Mouse (Mus musculus) cerebellum, postnatal 4 days (tissue): ENCODE measurements at regions not wholly inside any gene's neighbourhood (a gene's known extent, or its start where the extent isn't known, plus 50 kb on each side); places are given as distances from the start of the nearest gene placed in this dataset.

Experiments used
- DNase-seq, 2 experiments: peaks; one replicate each; pipeline ENCODE4 v3.0.0; 2022; ENCODE audit warnings: low spot score in 2 of 2, mixed read lengths in 1 of 2

DNA sequence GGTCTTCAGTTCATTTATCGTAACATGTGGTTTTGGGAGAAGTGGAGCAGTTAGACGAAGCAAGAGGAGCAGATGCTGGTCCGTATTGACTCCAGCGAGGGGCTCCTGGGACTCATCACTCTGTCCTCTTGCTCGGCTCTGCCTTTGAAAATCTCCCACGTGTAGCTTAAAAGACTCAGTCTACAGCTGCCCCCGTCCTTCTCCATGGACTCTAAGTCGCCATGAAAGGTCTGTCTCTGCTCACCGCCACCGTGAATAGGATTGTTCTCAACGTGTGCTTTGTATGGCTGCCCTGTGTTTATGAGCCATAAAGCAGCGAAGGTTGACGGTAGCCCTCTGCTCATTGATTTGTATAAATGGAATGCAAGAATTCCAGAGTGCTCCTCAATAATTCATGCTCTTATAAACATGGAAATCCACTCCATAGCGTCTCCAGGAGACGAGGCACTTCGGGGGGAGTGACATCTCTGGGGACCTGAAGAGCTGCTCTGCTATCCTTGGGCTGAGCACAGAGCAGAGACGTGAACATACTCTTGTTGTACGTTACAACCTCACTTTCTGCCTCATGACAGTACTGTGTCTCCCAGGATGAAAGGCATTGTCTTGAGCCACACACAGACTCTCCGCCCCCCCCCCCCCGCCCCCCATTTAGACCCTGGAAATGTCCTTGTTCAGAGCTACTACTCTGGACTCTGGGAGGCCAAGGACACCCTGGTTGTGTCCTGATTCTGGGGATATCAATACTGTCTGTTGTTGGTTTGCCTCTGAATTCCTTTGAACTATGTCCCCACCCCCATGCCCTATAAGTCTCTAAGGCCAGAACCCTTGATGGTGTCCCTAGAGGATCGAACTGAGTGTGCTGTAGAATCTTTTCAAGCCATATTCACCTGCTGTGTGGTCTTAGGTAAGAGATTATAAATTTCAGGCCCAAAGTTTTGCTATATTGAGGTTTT lies 90.8 kb upstream of the Hdac4 start:
- no peak for DNase-seq

DNA sequence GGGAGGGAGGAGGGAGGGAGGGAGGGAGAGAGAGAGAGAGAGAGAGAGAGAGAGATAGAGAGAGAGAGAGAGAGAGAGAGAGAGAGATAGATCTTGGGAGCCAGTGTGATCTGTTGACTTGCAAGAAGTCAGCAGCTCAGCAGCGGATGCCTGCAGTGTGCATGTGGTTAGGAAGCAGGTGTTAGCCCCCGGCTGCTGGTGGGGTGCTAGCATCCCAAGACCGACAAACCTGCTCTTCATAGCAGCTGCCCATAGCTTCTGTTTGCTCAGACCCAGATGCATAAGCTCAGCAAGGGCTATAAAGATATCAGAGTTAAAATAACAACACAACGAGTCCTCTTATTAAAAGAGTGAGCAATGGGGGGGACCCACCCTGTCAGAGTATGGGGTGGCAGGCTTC lies 88.7 kb upstream of the Hdac4 start:
- DNase-seq, result no peak

DNA sequence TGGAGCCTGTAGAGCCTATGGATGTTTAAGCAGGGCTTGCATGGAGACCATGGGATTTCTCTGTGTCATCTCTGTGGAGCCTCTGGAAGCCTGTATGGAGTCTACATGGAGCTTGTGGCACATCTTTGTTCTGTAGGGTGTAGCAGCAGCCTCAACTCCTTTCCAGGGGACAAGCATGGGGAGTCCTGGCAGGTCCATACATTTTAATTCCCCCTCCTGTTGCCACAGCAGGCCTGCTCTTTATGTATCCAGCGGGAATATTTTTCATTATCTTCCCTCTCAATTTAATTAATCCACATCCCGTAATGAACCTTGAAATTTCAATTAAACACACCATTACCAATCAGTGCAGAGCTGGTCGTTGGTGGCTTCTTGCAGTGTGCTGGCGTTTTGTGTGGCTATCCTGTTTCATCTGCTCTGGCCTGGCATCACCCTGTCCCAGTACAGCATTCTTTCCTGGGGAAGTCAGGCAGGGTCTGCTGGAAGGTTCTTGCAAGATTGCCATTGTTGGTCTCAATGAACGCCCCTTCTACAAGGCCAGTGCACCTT lies 81.8 kb upstream of the Hdac4 start:
- no peak for DNase-seq

DNA sequence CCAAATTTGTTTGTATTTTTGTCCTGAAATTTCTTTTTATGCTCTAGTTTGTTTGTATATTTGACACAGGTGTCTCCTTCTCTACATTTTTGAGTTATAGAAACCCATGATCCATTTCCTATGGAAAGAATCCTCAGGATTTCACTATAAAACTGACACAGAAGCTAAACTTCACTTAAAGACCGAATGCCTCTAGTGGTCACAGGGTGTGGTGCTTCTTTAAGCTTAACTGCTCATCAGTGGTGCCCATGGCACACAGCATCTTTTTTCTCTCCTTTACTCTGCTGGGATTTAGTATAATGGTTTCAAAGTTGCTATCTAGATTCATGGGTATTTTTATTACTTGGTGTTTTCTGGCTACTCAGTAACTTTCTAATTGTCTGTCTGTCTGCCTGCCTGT lies 79.9 kb upstream of the Hdac4 start:
- no peak for DNase-seq

DNA sequence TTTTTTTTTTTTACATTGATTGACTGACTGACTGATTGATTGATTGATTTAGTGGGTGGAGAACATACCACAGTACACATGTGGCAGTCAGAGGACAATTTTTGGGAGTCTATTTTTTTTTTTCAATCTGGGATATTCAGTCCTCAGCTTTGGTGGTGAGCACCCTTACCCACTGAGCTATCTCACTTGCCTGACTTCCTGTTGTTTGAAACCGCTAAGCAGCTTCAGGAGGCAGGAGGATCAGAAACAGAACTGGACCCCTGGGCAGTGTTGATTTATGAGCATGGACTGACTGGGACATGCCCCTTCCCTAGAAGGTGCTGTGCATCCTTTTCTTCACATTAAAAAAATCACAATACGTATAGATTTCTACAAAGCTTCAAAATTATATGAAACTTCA lies 78.3 kb upstream of the Hdac4 start:
- no peak for DNase-seq

DNA sequence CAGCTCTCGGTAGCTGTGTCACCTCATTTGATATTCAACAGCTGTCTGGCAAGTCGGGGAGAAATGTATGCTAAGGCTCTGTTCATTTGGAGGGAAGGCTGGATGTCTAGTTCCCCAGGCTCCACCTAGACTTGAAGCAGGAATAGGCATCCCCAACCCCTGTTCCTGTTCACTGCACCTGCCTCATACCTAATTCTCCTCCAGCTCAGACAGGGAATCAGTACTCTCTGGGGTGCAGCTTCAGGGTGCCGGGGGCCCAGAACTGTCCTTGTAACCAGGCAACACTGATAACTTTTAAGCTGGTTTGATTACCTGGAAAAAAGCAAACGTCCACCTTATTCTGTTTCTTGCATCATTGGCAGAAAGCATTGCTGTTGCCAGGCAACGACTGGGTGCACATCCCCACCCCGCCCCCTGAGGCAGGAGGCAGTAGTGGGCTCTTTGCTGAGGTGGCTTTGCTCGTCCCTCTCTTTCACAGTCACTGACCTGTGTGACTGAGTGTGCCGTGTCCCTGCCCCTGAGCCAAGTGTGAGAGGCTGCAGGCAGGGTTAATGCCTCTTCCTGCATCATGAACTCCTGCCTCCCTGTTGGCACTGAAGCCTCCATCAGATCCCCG lies 76.3 kb upstream of the Hdac4 start:
- no peak for DNase-seq

DNA sequence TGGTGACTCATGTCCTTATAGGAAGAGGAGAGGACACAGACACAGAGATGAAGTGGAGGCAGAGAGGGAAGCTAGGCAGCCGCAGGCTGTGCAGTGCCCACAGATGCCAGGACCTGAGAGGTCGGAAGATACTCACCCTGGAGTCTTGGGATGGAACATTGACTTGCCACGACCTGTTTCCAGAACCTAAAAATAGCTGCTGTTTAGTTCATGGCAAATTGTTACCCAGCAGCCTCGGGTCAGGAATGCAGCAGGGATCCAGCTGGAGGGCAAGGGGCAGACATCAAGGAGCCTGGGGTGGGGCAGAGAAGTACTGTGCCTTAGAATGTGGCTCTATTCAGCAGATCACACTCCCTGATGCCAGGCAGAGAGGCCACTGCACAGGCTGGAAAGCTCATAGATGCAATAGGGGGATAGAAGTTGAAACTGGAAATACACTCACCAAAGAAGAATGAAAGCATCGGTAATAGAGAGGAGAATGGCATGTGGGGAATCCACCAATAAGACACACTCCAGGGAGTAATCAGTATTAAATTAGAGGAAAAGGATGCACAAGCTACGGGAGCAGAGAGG lies 75.1 kb upstream of the Hdac4 start:
- no peak for DNase-seq

DNA sequence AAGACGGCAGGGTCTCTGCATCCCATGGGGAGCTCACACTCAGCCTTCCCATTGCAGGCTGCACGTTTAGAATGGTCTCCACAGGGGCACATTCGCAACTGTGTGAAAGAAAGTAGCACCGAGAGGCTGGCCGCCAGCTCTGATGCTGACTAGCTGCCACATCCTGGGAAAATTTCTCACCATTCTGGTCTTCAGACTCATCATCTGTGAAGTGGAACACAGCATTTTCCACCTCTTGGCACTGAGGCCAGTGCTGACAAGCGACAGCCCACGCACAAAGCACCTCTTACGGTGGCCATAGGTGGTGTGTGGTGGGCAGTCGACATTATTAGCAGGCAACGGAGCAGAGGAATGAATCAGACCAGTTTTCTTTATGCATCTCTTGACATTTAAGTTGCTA lies 74.0 kb upstream of the Hdac4 start:
- no peak for DNase-seq

DNA sequence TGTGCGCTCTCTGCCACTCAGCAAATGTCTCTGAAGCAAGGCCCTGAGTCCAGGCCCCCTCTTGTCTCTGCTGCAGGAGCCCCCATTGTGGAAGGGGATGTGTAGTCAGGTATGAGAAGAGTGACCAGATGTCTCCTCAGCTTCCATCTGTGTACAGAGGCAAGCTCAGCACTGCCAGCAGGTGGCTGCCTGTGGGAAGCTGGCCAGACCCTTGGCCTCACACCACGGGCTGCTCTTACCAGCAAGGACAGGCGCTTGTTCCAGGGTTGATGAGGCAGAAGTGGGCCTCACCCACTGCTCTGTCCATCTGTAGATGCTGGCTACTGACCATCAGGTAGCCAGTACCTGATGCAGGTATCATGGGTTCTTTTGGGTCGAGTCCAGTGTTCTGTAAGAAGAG lies 69.4 kb upstream of the Hdac4 start:
- peak in 1 of 2 experiments; percentile 51 for DNase-seq

DNA sequence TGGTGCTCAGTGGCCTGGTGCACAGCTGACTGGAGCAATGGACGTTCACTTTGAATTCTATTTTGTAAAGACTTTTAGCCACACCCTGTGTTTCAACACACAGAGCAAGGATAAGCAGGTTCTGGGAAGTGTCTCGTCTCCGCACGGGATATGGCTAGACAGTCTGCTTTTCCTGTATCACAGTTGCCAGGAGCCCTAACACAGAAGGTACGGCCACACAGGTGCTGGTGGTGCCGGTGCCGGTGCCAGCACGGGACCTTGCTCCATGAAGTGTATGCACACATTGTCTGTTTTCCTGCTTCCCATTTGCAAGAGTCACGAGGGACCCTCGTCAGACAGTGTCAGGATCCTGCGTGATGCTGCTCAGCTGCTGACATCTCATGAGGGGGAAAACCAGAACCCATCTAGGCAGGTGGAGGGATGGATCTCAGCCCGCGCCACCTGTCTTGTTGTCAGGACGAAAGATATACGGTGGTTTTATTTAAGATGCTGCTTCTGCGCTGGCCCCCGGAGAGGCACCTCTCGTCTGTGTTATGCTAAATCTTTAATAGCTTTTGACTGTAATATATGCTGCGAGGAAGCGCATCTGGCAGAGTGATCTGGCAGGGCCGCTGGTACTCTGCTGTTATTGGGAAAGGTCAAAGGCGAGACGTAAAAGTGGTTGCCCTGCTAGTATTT lies 64.4 kb upstream of the Hdac4 start:
- DNase-seq, result no peak

DNA sequence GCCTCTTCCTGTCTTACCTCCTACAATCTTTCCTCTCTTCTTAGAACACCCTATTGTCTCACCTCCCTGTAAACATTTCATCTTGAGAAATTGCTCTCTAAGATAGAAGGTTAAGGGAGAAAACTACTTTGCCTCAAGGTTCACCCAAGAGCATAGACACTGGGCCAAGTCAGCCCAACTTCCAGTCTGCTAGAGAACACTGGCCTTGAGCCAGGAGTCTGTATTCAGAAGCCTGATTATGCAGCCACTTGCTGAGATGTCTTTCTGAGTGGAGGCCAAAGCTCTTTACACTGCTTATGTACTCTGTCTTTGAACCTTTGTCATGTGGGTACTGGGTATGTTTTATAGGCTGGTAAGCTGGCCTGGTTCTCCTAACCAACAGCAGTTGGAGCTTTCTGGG lies 62.5 kb upstream of the Hdac4 start:
- peak in 1 of 2 experiments; percentile 38 for DNase-seq

DNA sequence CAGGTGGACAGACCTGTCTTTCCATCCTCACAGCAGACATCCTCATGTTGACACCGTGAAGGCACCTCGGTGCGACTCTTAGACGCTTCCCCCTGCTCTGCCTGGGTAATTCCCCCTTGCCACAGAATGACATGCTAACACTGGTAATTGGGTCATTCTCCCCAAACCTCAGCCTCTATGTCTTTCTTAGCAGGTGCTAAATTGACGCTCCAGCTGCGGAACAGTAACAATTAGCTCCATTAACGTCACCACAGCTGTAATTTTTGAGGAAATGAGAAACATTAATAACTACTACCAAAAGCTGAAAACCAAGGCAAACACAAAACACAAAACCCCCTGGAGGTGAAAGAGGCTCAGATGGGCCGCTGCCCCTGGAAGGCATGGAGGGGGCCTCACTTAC lies 57.6 kb upstream of the Hdac4 start:
- DNase-seq, result no peak

DNA sequence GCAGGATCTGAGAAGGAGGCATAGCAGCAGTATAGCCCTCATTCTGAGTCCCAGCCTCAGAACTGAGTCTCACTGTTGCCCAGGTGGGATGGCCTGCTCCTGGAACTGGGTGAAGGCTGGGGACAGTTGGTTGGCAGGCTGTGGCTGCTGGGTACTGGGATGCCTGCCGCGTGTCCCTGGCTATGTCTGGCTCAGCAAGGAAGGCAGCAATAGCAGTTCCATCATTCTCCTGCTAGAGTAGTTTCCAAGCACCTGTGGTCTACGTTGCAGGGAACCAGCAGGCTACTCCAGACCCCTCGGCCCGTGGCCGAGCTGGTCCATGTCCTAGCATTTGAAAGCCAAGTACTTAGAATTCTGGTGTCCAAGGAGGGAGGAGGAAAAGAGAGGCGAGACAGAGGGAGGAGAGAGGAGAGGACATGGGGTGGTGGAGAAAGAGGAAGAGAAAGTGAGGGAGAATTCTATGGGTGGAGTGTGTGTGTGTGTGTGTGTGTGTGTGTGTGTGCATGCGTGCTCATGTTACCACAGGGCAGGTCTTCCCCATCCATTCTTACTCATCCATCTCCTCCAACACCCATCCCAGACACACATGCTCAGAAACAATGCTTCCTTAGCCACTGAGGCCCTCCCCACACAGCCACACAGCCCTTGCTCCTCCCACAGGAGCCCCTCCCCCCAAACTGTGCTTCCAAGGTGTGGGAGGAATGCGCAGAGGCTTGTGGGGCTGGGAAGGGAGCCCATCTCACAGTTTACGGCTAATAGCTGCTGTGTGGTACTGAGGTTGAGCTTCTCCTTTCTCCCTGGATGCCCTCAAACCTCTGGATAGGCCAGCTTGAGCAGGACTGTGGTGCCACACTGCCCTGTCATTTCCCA lies 55.3 kb upstream of the Hdac4 start:
- no peak for DNase-seq
